Mouse (Mus musculus): ENCODE measurements around the gene Adgrb2.

Gene Adgrb2

GRCm38 (mm10) chr4:130041076-130041475, 56.4 kb downstream of the Adgrb2 start:
- POLR2A ChIA-PET: interaction anchor here in 1 of 4 experiments (1.0 kb wide), 1 partner anchor 61 kb away, joined by 4 read pairs; the partner anchor contains the start of gene Pef1

GRCm38 (mm10) chr4:130044211-130044610, 59.5 kb downstream of the Adgrb2 start:
- POLR2A ChIA-PET: interaction anchor here in 1 of 4 experiments (1.1 to 1.3 kb wide), 2 partner anchors 9 to 184 kb away, joined by 3 to 4 read pairs; no protein-coding TSS in a partner anchor
- CTCF ChIA-PET: interaction anchor here in 2 of 4 experiments (0.6 to 1.4 kb wide), 4 partner anchors 9 to 1722 kb away, joined by 3 to 5 read pairs (median 3); no protein-coding TSS in a partner anchor

More at GRCm38 (mm10) chr4:130041076-130041475, 56.4 kb downstream of the Adgrb2 start:
- CTCF ChIA-PET: interaction anchor here in 2 of 4 experiments (0.6 to 1.7 kb wide), 3 partner anchors 45 to 223 kb away, joined by 3 to 7 read pairs (median 3); no protein-coding TSS in a partner anchor

DNA sequence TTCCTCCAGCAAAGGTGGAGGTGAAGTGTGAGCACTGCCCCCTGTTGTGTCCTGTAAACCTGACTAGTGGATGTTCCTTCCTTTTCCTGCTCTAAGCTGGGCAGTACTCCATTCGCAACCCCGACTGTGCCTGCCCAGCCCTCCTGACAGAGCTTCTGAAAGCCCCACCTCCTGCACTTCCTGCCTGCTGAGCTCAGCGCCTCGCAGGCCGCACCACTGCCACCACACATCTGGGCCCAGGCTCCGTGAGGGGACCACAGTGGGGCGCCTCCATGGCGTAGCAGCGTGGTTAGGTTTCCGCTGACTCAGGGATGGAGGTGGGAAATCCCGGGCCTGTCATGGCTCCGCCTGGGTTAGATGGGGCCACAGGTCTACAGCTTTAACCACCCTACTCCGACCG, 60.9 kb downstream of the Adgrb2 start:
- POLR2A ChIA-PET: interaction anchor here in 2 of 4 experiments (0.7 to 1.5 kb wide), 3 partner anchors 9 to 57 kb away, joined by 3 to 6 read pairs (median 3); partner anchors contain the start of gene Pef1 (in 1 of the 2)
- CTCF ChIA-PET: interaction anchor here in 3 of 4 experiments (0.6 to 1.4 kb wide), 10 partner anchors 9 to 490 kb away, joined by 3 to 11 read pairs (median 4); no protein-coding TSS in a partner anchor

DNA sequence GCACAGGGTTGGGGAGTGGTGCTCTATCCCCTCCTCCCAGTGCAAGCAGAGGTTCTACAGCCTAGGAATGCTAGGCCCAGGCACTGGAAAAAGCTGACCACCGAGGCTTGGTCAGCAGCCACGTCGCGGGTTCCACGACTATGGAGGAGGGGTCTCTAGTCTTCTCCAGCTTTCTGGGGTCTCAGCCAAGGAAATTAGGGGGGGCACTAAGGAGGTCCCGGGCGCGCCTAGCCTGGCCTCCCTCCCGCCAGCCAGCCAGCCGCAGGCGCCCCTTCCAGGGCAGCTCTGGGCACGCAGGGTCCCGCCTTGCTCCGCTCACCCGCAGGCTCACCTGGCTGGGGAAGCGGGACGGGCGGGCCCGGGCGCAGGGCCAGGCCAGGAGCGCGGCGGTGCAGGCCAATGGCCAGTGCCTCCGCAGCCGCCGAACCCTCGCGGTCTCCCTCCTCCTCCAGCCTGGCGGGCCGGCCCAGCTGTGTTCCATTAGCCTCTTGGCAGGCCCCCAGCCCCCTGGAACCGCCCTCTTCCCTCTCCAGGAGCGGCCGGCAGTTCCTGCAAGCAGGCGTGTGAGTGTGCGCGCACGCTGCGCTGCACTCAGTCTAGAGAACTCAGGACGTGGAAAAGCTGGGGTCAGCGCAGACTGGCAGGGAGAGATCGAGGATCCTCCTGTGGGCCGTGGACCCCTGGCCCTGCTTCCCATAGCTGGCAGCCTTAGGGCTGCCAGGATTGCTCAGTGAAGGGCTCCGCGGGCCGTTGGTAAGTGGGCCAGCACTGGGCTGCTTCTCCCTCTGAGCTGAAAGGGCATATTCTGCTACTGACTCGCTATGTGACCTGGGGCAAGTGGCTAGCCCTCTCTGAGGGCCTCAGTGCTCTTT, 62.9 kb downstream of the Adgrb2 start, which contains the start of gene Col16a1:
Gene Col16a1 (plus strand): TSS at position 510 of the 872 bp plus-strand sequence.
- CTCF ChIA-PET: interaction anchor here (0.5 to 2.5 kb wide), 12 partner anchors 11 to 439 kb away, joined by 3 to 10 read pairs (median 3); no protein-coding TSS in a partner anchor
- POLR2A ChIA-PET: interaction anchor here in 3 of 4 experiments (0.6 to 1.3 kb wide), 6 partner anchors 9 to 226 kb away, joined by 3 to 5 read pairs (median 3); no protein-coding TSS in a partner anchor

DNA sequence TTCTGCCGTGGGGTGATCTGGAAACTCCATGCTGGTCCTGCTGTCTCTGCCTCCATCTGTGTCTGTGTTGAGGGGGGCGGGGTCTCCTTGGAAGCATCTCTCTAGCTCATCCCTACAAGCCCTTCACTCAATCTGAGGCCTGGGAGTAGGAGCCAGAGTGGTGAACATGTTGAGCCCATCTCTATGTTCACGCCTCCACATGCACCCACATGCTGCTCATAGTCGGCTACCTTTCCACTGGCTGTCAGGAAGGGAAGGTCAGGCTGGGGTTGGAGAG, 63.5 kb downstream of the Adgrb2 start:
- POLR2A ChIA-PET: interaction anchor here in 3 of 4 experiments (0.6 to 1.2 kb wide), 4 partner anchors 36 to 227 kb away, joined by 3 to 4 read pairs (median 3); no protein-coding TSS in a partner anchor
- CTCF ChIA-PET: interaction anchor here (0.5 to 2.5 kb wide), 13 partner anchors 11 to 440 kb away, joined by 3 to 10 read pairs (median 3); no protein-coding TSS in a partner anchor

- POLR2A ChIA-PET: interaction anchor here in 1 of 4 experiments (1.0 to 1.4 kb wide), 3 partner anchors 25 to 296 kb away, joined by 3 to 4 read pairs (median 3); partner anchors contain the start of gene Pef1
- CTCF ChIA-PET: interaction anchor here (0.6 to 3.6 kb wide), 13 partner anchors 13 to 741 kb away, joined by 3 to 16 read pairs (median 3); no protein-coding TSS in a partner anchor
Observed at GRCm38 (mm10) chr4:130050056-130050824, 65.6 kb downstream of the Adgrb2 start.

GRCm38 (mm10) chr4:130052283-130052682, 67.6 kb downstream of the Adgrb2 start:
- ChIA-PET CTCF (interaction anchor here in 3 of 4 experiments (0.5 to 5.2 kb wide), 12 partner anchors 14 to 444 kb away, joined by 3 to 30 read pairs (median 4); no protein-coding TSS in a partner anchor), POLR2A (no interaction called here)

- ChIA-PET CTCF (interaction anchor here (0.5 to 5.2 kb wide), 15 partner anchors 10 to 1773 kb away, joined by 3 to 30 read pairs (median 5); no protein-coding TSS in a partner anchor), POLR2A (interaction anchor here in 1 of 4 experiments (0.8 to 1.2 kb wide), 3 partner anchors 9 to 26 kb away, joined by 3 read pairs; no protein-coding TSS in a partner anchor)
Observed at GRCm38 (mm10) chr4:130053111-130053510, 68.4 kb downstream of the Adgrb2 start.

DNA sequence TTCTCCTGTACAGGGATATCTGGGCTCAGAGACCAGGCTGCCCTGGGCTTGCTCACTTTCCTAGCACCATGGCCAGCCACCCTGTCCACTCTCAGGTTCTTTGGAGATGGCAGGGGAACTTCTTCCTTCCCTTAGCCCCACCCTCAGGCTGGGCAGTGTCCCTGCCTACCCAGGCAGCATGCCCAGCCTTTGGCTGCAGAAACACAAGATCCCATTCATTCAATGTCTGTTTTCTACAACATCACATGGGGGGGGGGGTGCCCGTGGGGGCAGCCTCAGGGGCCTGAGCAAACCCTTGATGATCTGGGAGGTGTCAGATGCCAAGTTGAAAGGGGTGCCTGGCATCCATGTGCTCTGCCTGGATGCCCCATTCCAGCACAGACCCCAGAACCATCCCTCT, 70.1 kb downstream of the Adgrb2 start:
- POLR2A ChIA-PET: interaction anchor here in 2 of 4 experiments (0.6 to 1.5 kb wide), 2 partner anchors 12 to 115 kb away, joined by 3 to 4 read pairs; no protein-coding TSS in a partner anchor
- CTCF ChIA-PET: interaction anchor here in 1 of 4 experiments (1.0 to 5.2 kb wide), 2 partner anchors 12 to 115 kb away, joined by 3 to 30 read pairs; no protein-coding TSS in a partner anchor

DNA sequence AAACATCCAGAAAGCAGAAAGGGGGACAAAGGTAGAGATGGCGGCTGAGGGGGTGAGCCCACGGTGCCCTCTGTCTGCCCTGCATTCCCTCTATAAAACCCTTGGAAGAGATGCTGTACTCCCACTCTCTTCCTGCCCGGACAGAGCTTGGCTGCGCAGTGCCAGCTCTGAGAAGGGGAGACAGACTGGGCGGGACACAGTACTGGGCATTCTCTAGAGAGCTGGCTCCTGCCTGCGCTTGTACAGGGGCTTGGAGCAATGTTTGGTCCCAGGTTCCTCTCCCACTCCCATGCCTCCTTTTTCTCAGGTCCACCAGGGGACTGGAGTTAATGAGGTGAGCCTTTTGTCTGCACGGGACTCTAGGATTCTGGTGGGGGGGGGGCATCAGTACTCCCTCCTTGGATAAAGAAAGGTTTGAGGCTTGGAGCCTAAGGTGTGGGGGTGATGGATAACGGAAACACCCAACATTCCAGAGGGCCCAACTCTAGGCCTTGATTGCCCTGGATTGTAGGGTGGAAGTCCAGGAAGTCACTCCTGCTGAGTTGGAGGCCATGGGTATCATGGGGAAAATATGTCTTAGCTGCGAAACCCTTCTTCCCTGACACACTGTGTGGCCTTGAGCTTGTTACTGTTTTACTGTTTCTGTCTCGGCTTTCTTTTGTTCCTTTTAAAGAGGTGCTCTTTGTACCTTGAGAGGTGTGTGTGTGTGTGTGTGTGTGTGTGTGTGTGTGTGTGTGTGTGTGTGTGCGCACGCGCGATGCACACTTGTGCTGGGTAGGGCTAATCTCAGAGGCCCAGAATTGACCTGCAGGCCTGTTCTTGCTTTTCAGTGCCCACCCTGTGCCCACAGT, 70.7 kb downstream of the Adgrb2 start:
- POLR2A ChIA-PET: interaction anchor here in 3 of 4 experiments (0.6 to 1.5 kb wide), 5 partner anchors 8 to 1453 kb away, joined by 3 to 5 read pairs (median 3); partner anchors contain the start of gene Col16a1 (in 1 of the 3)
- CTCF ChIA-PET: interaction anchor here (0.6 to 5.2 kb wide), 10 partner anchors 11 to 1814 kb away, joined by 3 to 30 read pairs (median 4); partner anchors contain the start of gene Tinagl1 (in 1 of the 4)

DNA sequence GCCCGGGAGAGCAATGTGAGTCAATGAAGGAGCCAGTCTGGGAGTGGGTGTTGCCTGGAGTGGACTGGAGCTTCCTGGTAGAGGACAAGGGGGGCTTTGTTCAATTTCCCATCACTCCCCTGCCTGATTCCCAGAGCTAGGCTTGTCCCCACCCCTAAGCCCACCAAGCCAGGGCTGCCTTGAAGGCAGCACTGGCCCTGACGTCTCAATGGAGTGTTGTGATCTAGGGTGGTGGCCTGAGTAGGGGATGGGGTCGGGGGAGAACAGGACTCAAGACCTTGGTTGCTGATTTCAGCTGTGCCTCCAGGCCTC, 71.3 kb downstream of the Adgrb2 start:
- ChIA-PET CTCF (interaction anchor here (0.6 to 5.2 kb wide), 9 partner anchors 11 to 656 kb away, joined by 3 to 30 read pairs (median 3); no protein-coding TSS in a partner anchor), POLR2A (interaction anchor here in 1 of 4 experiments (0.6 to 1.1 kb wide), 2 partner anchors 8 to 46 kb away, joined by 4 to 5 read pairs; partner anchors contain the start of genes Col16a1 and Pef1)

DNA sequence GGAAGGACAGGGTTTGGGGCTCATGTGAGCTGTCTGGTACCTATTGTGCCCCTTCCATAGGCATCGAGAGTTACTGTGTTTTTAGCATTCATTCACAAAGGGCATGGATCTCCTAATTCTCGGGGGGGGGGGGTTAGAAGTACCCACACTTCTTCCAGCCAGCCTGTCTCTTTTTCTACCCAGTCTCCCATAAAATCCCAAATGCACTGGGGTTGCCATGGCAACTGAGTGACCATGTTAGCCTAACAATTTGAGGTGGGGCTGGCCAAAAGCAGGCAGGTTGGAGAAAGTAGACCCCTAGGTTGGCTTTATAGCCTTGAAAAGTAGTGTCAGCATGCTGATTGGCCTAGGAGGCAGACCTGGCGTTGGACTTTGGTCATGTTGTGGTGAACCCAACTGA, 71.8 kb downstream of the Adgrb2 start:
- ChIA-PET POLR2A (interaction anchor here in 1 of 4 experiments (0.6 to 1.1 kb wide), 2 partner anchors 9 to 46 kb away, joined by 4 to 5 read pairs; partner anchors contain the start of genes Col16a1 and Pef1), CTCF (interaction anchor here in 3 of 4 experiments (0.5 to 5.2 kb wide), 5 partner anchors 10 to 124 kb away, joined by 3 to 30 read pairs (median 4); no protein-coding TSS in a partner anchor)

GRCm38 (mm10) chr4:130060937-130061336, 76.3 kb downstream of the Adgrb2 start:
- ChIA-PET CTCF (interaction anchor here in 2 of 4 experiments (1.0 to 1.1 kb wide), 3 partner anchors 13 to 26 kb away, joined by 3 to 6 read pairs (median 3); partner anchors contain the start of gene Col16a1 (in 1 of the 2)), POLR2A (interaction anchor here in 1 of 4 experiments (0.6 kb wide), 1 partner anchor 58 kb away, joined by 6 read pairs; no protein-coding TSS in a partner anchor)

DNA sequence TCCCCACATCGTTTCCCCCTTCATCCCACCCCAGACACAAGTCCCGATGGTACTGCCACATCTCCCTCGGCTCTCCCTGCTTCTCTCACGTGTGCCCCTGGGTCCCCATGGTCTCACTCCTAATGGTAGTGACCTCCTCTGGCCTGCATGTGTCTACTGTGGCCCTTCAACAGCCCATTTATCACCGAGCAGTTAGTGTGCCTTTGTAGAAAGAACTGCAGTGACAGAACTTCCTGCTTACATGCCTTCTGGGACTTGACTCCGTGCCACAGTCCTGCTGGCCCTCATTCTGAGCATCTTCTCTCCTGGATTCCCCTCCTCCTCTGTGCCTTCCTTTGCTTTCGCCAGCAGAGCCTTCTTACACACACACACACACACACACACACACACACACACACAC, 78.5 kb downstream of the Adgrb2 start:
- POLR2A ChIA-PET: no interaction called here
- CTCF ChIA-PET: no interaction called here

DNA sequence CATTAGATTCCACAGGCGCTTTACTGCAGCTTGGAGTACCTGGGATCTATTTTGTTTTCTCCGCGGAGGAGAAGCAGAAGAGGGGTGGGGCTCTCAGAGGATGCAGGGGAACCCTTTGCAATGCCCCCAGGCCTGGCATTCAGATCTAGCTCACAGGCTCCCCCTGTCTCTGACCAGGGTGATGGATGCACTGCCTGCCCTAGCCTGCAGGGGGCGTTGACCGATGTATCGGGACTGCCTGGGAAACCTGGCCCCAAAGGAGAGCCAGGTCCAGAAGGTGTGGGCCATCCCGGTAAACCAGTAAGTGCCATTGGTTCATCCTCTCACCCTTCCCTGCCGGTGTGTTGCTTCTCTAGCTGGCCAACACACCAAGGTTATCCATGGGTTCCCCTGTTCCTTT, 82.1 kb downstream of the Adgrb2 start:
- CTCF ChIA-PET: interaction anchor here (0.6 to 3.8 kb wide), 64 partner anchors 8 to 487 kb away, joined by 3 to 30 read pairs (median 4); partner anchors contain the start of genes Col16a1 (in 2 of the 4), Pef1 (in 2 of the 4), Tinagl1 (in 2 of the 4) and Adgrb2 (in 1 of the 4)
- POLR2A ChIA-PET: interaction anchor here in 2 of 4 experiments (0.6 to 1.2 kb wide), 4 partner anchors 12 to 500 kb away, joined by 3 to 4 read pairs (median 4); partner anchors contain the start of gene Pef1 (in 1 of the 2)

GRCm38 (mm10) chr4:130070523-130070922, 85.9 kb downstream of the Adgrb2 start:
- ChIA-PET CTCF (interaction anchor here in 3 of 4 experiments (0.5 to 1.3 kb wide), 6 partner anchors 17 to 476 kb away, joined by 3 to 4 read pairs (median 3); no protein-coding TSS in a partner anchor), POLR2A (interaction anchor here in 1 of 4 experiments (0.6 kb wide), 1 partner anchor 926 kb away, joined by 3 read pairs; no protein-coding TSS in a partner anchor)
